Mouse (Mus musculus): ENCODE measurements around the gene Nt5m. TPM values are rescaled to one million over a fixed set of nuclear protein-coding genes. Genes with fewer than 3 reads are reported as not detected.
"Not testable (repeated sequence)": the region's sequence is repeated elsewhere in the genome, so short reads cannot be mapped to it uniquely, and the experiment has no call there.

Gene Nt5m
- total RNA-seq (2015) (9.9 and 13.1 TPM in 2 replicates), total RNA-seq (2017) (7.7 and 11.3 TPM in 2 replicates)

DNA sequence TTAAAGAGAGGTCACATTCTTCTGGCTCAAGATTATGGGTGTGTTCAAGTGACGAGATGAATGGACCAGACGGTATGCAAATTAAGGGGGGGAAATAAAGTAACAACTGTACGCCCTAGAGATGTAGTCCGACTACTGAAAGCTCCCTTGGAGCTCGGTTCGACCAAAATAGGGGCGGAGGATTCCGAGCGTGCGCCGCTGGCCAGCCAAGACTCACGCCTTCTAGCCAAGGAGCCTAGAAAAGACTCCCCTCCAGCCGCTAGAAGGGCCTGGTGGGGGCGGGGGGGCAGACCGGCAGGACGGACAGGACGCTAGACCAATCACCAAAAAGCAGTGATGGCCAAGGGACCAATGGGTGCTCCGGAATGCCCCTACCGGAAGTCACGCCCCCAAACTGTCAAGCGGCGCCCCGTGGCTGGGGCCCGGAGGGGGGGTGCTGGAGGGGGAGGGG, at the start of gene Nt5m:
Gene Nt5m, plus strand, starts transcription at position 440 of the 451 bp plus-strand sequence.
- peak; percentile 93 for ATAC-seq (ENCODE audit: poor library complexity, severe bottlenecking)

DNA sequence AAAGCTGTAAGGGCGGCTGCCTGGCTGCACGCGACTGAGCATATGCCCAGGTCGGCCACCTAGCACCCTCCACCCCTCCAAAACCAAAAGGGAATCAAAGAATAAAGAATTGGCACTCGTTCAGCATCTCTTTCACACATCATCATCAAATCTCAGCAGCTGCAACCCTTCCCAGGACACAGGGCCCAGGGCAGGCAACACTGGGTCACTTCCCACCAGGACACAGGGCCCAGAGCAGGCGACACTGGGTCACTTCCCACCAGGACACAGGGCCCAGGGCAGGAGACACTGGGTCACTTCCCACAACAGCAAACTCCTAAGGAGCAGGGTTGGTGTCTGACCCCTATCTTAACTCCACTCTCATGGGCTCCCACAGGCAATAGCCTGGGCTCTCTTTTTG, 45.9 kb upstream of the Nt5m start:
- ATAC-seq (ENCODE audit: poor library complexity, severe bottlenecking), result no peak

DNA sequence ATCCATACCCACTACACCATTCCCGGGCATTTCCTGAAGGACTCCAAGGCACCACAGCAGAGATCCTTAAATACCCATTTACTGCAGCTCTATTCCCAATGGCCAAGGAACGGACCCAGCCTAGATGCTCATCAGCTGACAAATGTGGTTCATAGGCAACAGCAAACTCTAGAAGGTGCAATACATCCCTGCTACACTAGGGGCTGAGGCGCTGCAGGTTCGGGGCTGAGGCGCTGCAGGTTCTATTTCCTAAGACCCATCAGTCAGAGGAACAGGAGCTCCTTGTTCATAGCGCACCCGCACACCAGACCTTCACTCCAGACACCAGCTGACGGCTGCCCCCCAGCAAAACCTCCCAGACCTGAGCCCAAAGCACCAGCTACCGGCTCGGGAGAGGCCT, 38.8 kb upstream of the Nt5m start:
- ATAC-seq (ENCODE audit: poor library complexity, severe bottlenecking), result no peak

DNA sequence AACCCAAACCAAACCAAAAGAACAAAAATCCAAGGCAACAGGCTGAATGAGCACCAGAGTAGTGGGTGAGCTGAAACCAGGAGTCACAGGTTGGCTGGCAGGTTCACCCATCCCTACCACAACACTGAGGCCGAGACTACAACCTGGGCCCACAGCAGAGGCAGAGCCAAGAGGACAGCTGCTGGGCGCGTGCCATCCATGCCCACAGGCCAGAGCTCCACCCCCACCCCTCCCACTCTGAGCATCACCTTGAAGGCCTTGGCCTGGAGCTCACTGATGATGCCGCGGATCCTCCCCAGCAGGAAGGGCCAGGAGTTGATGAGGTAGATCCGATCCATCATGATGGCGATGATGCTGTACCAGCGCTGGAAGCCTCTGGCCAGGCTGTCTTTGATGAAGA, 37.4 kb upstream of the Nt5m start:
- no peak for ATAC-seq (ENCODE audit: poor library complexity, severe bottlenecking)

DNA sequence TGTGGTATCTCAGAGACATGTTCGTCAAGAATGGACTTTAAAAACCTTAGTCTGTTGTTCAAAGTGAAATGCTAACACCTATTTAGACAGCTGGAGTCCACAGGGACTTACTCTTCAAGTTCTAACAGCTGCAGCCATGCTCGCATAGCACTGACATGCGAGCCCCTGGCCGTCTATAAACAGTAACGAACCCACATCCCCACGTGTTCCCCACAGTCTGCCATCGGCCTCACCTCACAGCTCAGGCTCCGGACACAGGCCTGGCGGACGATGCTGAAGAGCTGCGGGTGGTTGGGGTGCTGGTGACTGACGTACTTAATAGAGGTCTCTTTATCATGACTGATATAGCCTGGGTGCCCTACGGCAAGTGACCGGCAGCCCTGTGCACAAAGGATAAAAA, 35.7 kb upstream of the Nt5m start:
- ATAC-seq (ENCODE audit: poor library complexity, severe bottlenecking), result no peak

DNA sequence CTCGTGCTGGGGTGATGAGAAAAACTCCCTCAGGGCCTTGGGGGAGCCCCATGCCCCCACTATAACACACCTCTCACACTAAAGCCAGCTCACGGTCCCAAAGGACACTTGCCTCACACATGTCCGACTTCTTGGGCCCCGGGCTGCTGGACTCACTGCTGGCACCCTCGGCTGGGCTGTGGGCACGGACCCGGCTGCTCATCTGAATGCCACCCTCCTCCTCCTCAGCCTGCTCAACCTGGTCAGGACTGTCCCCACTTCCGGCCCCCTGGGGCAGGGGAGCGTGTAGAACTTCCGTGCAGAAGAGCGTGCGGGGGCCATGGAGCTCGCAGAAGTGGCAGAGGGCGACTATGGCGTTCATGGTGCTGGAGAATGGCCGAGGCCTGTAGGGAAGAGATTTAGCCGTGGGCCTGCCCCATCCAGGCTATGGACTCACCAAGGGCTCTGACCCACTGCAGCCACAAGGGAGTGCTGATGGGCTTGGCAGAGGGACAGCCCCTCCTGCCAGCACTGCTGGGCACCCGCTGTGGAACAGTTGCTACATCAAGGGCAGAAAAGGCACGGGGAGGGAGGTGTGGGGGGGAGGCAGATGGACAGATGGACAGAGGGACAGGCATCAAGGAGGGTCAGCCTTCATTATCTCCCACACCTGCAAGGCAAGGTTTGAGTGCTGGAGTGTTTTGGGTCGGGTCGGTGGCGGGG, 34.7 kb upstream of the Nt5m start:
- ATAC-seq (ENCODE audit: poor library complexity, severe bottlenecking), result no peak

DNA sequence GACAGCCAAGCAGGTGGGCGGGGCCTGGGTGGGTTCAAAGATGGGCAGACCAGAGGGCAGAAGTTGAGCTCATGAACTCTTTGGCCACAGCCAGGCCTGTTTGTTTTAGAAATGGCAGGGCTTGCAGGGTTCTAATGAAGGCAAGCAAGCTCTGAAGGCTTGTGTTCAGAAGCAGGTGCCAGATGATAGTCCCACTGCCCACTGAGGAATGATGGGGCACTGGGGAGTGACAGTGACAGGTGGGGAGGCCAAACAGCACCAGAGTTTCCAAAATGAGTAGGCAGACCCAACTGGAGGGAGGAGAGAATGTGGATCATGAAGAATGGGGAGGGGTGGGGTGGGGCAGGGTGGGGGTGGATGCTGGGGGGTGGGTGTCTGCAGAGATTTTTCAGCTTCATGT, 34.0 kb upstream of the Nt5m start:
- no peak for ATAC-seq (ENCODE audit: poor library complexity, severe bottlenecking)

DNA sequence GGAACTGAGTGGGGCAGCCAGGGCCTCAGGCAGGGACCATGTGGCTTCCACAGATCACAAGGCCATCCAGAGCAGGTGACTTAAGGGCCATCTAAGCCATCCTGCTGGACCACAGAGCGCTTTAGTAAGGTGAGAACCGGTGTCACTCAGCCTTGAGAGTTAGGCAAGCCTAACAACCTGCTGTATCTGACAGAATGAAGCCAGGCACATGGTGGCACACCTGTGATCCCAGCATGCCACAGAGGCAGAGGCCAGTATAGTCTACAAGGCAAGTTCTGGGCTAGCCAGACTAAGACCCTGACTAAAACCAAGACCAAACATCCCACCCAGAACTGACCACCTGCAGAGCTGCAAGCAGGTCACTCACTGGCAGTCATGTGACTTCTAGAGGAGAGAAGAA, 33.6 kb upstream of the Nt5m start:
- no peak for ATAC-seq (ENCODE audit: poor library complexity, severe bottlenecking)

DNA sequence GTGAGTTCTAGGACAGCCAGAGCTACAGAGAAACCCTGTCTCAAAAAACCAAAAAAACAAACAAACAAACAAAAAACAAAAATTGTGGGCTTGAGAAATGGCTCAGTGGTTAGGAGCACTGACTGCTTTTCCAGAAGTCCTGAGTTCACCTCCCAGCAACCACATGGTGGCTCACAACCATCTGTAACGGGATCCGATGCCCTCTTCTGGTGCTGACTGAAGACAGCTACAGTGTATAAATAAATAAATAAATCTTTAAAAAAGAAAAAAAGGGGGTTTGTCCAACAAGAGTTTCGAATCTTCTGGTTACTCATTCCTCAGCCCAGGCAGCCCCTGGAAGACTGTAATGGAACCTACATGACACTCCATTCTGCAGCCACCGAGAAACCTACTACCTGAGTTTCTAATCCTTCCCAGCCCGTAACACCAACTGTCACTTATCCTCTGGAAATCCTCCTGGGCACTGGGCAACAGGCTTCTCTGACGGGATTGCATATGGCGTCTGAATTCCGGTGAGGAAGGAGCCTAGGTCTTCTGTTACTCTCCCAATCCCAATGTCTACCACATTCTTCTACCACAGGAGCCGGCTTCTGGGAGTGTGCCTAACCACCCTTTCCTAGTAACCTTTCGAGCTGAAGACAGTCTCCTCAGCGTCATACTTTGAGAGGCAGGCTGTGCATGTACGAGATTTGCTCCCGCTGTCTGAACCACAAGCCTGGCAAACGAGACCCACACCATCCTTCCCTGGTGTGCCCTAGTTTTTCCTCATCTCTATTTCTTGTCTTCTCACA, 30.9 kb upstream of the Nt5m start:
- ATAC-seq (ENCODE audit: poor library complexity, severe bottlenecking), result no peak

DNA sequence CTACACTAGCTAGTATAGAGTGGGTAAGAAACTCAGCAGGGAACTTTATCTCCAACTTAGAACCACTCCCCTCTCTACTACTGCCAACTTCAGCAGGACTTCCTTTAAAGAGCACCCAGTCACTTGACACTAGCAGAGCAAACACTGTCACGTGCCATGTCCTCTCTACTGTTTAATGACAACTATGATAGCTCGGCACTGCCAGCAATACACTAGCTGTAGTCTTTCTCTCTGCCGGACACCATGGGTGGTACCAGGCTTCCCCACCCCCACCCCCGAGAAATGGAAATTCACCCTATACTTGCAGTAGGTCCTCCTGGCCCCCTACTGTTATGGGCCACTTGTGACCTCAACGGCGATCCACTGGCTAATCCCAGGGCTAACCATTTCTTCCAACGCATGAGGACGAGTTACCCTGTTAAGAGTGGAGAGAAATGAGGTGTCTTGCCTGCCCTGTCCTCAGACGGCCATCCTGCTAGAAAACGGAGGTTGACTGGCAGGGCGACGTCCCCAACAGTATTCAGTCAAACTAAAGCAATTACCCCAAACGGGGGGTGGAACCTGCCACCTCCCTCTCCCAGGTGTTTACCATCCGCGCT, 30.1 kb upstream of the Nt5m start:
- ATAC-seq (ENCODE audit: poor library complexity, severe bottlenecking), result peak; percentile 61

DNA sequence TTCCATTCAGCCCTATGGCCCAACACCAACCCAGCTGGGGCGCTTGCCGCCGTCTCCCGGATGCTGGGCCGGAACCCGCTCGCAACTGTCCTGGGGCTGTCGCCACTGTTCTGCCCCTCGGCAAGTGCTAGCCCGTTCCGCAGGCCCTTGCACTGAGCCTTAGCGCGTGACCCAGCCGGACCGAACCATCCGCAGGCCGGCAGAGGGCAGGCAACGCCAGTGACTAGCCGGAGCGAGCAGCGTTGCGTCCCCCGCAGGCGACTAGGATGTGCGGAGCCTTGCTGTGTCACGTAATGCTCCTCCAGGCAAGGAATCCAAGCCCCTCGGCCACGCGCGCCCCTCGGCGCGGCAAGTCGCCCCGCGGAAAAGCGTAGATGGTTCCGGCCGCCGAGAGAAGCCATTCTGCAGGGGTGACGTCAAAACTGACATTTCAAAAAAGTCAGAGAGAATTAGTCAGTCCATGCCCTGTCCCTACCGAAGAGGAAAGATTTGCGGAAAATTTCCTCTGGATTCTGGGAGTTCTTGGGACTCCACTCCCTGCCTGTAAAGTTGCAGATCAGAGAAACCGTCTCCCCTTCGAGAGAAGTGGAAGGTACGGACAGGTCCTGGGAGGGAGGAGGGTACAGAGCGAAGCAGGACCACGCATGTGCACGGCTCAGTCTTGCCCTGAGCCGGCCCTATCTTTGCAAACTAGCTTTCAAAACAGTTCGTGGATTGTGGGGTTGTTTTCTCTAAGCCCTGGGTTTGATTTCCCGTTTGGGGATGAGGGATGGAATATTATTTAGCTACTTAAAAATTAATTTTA, 29.4 kb upstream of the Nt5m start, which contains the start of gene Flcn:
Gene Flcn, minus strand, starts transcription at position 347 of the 805 bp plus-strand sequence.
- peak; percentile 86 for ATAC-seq (ENCODE audit: poor library complexity, severe bottlenecking)

DNA sequence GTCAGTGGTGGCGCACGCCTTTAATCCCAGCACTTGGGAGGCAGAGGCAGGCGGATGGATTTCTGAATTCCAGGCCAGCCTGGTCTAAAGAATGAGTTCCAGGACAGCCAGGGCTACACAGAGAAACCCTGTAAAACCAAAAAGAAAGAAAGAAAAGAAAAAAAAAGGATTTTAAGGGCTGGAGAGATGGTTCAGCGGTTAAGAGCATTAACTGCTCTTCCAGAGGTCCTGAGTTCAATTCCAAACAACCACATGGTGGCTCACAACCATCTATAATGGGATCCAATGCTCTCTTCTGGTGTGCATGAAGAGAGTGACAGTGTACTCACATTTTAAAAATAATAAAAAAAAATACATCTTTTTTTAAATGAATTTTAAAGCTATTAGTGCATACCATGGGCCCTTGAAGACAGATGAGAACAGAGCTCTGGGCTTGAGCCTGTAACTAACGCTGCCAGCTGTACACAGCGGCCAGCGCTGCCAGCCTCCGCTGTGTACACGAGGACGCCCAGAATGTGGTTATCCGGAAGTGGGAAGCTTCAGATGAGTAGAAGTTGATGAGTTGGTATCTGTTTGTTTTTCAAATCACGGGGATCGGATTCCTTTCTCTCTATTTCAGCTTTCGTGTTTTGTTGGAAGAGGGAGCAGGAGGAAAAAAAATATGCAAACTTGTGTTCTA, 28.6 kb upstream of the Nt5m start:
- no peak for ATAC-seq (ENCODE audit: poor library complexity, severe bottlenecking)

DNA sequence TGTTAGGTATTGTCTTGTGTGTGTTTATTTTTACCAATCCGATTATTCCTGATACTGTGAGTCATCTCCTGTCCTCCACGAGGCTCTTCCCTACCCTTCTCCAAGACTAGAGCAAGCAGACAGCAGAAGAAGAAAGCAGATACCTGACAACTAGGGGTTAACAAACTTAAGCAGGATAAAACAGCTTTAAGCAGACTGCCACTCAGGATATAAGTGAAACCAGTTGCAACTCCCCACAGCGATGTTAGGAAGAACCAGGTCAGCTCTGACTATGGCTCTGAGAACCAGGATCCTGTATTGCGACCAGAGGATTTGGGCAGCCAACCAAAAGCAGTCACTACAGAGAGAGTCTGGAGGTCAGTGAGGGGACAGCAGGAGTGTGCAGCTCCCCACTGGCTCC, 28.0 kb upstream of the Nt5m start:
- no peak for ATAC-seq (ENCODE audit: poor library complexity, severe bottlenecking)

DNA sequence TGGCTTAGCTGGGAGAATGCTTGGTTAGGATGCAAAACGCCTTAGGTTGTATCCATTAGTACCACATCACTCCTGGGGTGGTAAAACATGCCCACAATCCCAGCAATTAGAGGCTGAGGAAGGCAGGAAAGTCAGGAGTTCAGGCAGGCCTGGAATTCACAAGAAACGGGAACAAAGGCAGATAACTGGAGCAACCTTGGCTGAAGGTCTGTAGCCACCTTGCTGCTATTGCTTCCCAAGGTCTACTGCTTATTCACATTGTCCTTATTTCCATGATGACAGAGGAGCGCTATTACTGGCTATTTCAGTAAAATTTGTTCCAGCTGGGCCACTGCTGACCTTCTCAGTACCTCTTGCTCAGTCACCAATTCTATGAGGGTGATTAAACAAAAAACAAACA, 26.0 kb upstream of the Nt5m start:
- ATAC-seq (ENCODE audit: poor library complexity, severe bottlenecking), result no peak

DNA sequence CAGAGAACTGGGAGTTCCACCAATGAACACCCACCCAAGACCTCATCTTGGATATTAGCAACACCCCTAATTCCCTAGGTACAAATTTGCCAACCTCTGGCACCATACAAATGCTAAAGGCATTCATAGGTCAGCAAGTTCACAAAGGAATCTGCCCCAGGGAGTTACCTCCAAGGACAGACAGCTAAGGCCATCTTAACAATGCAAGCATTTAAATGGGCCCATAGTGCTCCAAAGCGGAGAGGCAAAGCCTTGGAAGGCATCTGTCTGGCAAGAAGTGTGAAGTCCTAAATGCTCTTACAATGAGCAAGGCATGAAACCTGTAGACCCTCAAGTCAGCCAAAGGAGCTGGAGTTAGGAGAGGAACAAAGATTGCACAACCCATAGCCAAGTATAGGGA, 24.9 kb upstream of the Nt5m start:
- no peak for ATAC-seq (ENCODE audit: poor library complexity, severe bottlenecking)

DNA sequence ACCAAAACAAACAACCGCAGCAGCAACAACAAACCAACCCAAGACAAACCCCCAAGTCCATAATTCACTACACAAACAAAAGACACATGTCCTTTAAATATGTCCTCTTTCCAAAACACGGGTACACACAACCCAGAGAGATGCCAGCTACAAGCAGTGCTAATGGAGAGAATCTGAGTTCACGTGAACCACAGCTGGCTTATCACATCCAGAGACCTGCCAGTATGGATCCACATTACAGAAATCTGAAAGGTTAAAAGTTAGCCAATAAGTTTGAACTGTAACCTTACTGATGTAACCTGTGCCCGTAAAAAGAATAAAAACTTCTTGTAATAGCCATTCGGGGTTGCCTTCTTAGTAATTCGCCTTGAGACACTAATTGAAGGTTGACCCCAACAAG, 24.3 kb upstream of the Nt5m start:
- no peak for ATAC-seq (ENCODE audit: poor library complexity, severe bottlenecking)

DNA sequence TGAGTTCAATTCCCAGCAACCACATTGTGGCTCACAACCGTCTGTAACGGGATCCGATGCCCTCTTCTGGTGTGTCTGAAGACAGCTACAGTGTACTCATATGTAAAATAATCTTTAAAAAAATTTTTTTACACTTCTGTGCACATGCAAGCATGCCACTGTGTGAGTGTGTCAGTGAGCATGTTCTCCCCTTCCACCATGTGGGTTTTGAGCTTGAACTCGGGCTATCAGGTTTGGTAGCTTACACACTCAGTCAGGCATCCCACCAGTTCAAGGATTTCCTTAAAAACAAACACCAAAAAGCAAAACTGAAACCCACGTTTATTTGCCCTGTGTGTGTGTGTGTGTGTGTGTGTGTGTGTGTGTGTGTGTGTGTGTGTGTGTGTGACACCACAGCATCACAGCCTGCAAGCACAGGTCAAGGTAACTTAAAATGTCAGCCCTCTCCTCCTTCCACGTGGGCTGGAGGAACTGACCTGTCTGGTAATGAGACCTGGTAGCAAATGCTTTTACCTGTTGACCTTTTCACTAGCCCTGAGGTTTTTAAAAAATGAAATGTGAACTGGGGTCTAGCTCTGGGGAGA, 23.7 kb upstream of the Nt5m start:
- ATAC-seq (ENCODE audit: poor library complexity, severe bottlenecking), result no peak

DNA sequence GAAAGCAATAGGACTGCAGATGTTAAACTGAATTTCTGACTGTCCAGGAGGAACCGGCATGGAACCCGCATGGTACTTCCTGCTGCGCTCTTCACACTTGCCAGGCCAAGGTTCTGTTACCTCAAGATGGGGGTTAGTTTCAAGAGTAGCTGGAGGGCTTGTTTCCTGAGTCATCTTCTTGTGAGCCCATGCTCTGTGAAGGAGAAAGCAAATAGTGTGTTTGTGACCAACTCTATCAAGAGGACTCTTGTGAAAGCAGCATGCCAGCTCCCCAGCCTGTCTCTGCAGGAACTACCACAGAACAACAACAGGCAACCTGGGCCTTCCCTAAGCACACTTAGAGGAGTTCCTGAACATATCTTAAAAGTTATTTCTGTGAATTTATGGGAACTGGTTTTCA, 21.3 kb upstream of the Nt5m start:
- no peak for ATAC-seq (ENCODE audit: poor library complexity, severe bottlenecking)

DNA sequence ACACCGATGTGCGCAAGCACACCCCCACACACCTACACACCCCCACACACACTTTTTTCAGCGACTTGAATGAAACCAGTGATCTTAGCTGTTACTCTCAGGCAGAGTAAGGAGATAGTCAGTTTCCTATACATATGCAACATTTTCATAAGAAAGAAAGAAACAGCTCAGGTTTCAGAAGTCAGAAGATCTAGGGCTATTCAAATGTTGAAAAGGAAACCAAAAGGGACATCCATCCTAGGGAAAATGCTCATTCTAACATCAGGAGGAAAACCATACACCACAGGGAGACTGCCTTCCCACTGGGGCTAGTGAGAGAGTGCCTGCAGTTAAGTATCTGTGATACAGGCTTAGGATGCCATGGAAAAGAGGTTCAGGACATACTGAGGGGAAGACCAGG, 17.6 kb upstream of the Nt5m start:
- ATAC-seq (ENCODE audit: poor library complexity, severe bottlenecking), result no peak

DNA sequence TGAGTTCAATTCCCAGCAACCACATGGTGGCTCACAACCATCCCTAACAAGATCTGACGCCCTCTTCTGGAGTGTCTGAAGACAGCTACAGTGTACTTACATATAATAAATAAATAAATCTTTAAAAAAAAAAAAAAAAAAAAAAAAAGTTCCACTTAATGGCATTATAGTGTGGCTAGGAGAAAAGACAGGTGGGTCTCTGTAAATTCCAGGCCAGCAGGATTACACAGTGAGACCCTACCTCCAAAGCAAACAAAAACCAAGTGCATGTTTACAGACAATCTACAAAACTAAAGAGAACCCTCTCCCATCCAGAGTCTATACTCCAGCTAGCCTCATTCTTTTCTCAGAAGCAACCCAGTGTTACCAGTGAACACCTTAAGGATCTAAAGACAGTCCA, 1.5 kb upstream of the Nt5m start:
- not testable (repeated sequence) for ATAC-seq (ENCODE audit: poor library complexity, severe bottlenecking)
